Mouse (Mus musculus) activated CD4-positive, CD25-positive, alpha-beta regulatory T cell, adult 9 weeks (primary cell): ENCODE measurements around the gene Col25a1. TPM values are rescaled to one million over a fixed set of nuclear protein-coding genes. Genes with fewer than 3 reads are reported as not detected.

Experiments
- polyA plus RNA-seq: library from polyadenylated mRNA; unstranded; fragments of 100-300 nt; shearing (Covaris generic); gene quantifications from one replicate; pipeline ENCODE4 v1.2.1, GENCODE M21; 2017

The Col25a1 gene
- 0.09 TPM for polyA plus RNA-seq

GRCm38 (mm10) chr3:130131201-130131600 lies at the start of gene Col25a1:
Col25a1 (plus strand) TSS chr3:130131501.

GRCm38 (mm10) chr3:130617439-130617898 lies 486.2 kb downstream of the Col25a1 start, which contains the start of gene Etnppl:
Etnppl (plus strand) TSS chr3:130617448.

Other genes with a start within 250 kb of the Col25a1 start
- 78.2 TPM for gene Casp6, start 230.1 kb upstream of the Col25a1 start, polyA plus RNA-seq
- gene Mcub, start 161.3 kb upstream of the Col25a1 start, polyA plus RNA-seq: 41.0 TPM
- gene Sec24b, start 69.9 kb upstream of the Col25a1 start, polyA plus RNA-seq: 22.2 TPM